Mouse (Mus musculus) heart, postnatal 10 days (tissue): ENCODE data around the gene Serpinb1a. TPM values are rescaled to one million over a fixed set of nuclear protein-coding genes. Genes with fewer than 3 reads are reported as not detected.
A peak's percentile ranks its signal among the peaks of the same experiment; 100 is the strongest.

Source experiments
- DNase-seq, 2 experiments: peaks; one replicate each; pipeline ENCODE4 v3.0.0; 2021
- intact Hi-C: fragments of 180-260 bp; cut with DNase I; formaldehyde crosslinking; loops from one replicate; pipeline ENCODE4 v1.15.1; 2025
- total RNA-seq, 2 experiments: library from RNA; stranded (reverse); gene quantifications; 2 replicates each; pipeline ENCODE4 v1.2.3; 2021

Serpinb1a gene
- total RNA-seq, 2 experiments from 2014 or later = 9.2 to 13.1 TPM

DNA sequence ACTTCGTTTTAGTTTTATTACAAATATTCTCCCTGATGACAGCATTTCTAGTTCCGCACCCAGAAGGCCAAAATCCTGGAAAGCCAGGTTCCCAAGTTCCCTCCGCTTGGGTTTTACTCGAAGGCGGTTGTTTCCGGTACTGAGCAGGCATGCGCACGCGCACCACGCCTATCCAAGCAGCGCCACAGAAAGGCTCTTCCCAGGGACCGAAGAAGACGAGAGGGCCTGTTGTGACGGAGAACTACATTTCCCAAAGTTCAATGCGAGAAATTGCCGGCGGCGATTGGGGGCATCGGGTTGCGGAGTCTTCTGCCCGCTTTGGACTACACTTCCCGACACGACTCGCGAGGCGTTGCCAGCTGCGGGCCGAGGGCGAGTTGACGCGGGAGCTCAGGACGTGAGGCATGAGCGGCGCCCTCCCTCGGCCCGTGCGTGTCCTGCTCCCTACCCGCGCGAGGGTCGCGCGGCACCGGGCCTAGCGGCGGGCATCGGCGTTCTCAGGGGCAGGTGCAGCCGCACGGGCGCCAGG is 49.2 kb downstream of the Serpinb1a start, which contains the start of gene Wrnip1:
TSS of gene Wrnip1 (plus strand) at position 346 of the 529 bp plus-strand sequence.
- peak; percentile 98 for DNase-seq
- intact Hi-C loops = loop anchor here (5.0 kb wide), 1 partner anchor 999 kb away; no protein-coding TSS in a partner anchor

DNA sequence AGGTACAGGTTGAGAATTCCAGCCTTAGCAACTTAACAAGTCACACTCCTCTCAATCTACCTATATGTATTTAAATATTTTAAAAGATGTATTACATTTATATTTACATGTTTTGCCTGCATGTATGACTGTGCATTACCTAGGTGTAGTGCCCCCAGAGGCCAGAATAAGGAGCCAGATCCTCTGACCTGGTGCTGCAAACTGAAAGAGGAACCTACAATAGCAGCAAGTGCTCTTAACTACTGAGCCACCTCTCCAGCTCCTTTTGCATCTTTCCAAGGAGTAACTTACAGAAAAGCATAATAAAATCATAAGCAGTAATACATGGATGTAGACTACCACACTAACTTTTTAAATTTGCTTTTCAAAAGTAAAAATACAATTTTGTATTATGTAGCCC is 50.1 kb downstream of the Serpinb1a start:
- no peak for DNase-seq
- intact Hi-C loops = loop anchor here (5.0 kb wide), 1 partner anchor 999 kb away; no protein-coding TSS in a partner anchor

DNA sequence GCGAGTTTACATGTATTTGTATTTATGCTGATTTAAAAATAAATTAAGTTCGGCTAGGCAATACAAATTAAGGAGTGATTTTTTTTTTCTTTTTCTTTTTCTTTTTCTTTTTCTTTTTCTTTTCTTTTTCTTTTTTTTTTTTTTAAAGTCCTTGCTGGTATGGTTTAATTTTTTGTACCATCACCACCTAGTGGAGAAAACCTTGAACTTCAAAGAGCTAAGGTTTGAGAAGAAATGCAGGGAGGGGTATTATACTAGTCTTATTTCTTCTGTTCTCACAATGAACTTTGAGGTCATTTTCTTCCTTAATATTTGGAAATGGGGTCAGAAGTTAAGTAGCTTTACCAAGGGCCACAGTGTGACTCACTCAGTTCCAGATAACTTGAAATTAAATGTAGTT is 51.9 kb downstream of the Serpinb1a start:
- DNase-seq = no peak
- intact Hi-C loops = no loop called here

DNA sequence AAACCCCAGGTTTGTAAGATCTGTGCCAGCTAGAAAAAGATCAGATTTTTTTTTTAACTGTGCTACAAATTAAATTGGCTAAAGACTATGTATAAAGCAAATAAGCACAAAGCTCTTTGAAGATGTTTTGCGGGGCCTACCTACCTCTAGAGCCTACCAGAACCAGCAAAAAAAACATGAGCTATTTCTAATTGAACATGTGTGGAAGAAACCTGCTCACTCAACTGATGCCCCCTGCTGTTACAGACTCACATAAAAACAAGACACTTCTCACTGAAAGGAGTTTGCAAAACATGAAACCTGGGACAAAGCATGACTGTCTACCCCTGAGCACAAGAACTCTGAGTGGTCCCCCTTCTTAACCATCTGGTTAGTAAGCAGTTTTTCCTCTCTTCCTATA is 53.9 kb downstream of the Serpinb1a start:
- no peak for DNase-seq
- intact Hi-C loops = loop anchor here (1.0 kb wide), 1 partner anchor 28 kb away; no protein-coding TSS in a partner anchor

DNA sequence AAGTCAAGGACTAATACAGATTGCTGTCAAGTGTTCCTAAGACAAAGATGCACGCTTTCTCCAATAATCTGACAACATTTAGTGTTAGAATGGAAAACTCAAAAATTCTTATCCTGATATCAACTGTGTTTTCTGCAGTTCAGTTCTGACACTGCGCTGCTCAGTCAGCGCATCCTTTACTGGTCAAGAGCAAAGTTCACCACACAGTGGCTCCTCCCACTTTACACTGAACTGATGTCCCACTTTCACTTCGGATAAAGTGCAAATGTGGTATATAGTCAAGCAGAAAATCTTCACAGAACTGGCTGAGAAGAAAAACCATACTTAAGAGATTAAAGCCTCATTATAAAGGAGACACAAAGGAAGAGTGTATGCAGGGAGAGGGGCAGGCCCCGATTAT is 55.8 kb downstream of the Serpinb1a start:
- no peak for DNase-seq
- intact Hi-C loops = no loop called here

DNA sequence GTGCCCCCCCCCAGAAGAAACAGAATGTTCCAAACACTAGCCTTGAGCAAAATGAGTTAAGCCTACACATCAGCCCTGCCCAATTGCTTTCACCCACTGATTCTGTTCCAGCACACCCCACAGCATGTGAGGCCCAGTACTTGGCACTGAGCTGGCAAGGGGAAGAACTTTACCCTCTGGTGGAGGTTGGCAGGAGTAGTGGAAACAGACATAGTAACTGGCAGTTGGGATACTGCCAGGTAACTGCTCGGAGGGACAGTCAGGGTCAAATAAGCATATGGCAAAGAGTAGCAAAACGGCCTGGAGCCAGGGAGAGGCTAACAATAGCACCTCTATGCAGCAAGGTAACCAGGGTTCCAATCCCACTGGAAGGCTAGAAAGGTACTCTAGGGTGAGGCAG is 56.4 kb downstream of the Serpinb1a start:
- intact Hi-C loops = no loop called here
- DNase-seq = peak; percentile 79 to 87

Other genes with a start within 250 kb of the Serpinb1a start
- 100 to 1,000 TPM; 109 to 127 TPM for gene Mylk4, start 67.2 kb downstream of the Serpinb1a start, total RNA-seq
- gene Wrnip1, start 49.1 kb downstream of the Serpinb1a start, total RNA-seq = 10 to 100 TPM; 27.4 to 28.8 TPM
- gene D930007J09Rik, start 48.3 kb downstream of the Serpinb1a start, total RNA-seq = under 1 TPM; 0.81 to 0.82 TPM
- gene Serpinb1c, start 47.0 kb upstream of the Serpinb1a start, total RNA-seq = 1 to 10 TPM in 1 of 2 experiments, under 1 TPM in 1; 0.74 to 1.5 TPM
- gene Serpinb6b, start 114.0 kb upstream of the Serpinb1a start, total RNA-seq = 10 to 100 TPM; 23.9 to 33.8 TPM
- 10 to 100 TPM in 1 of 2 experiments, 1 to 10 TPM in 1; 6.9 to 10.1 TPM for gene Serpinb9, start 152.1 kb upstream of the Serpinb1a start, total RNA-seq
- under 1 TPM; 0.10 to 0.43 TPM for gene Serpinb9b, start 176.2 kb upstream of the Serpinb1a start, total RNA-seq
- gene Serpinb1b, start 227.4 kb upstream of the Serpinb1a start, total RNA-seq = not detected